ENCODE assay signal across 9 mouse cellular contexts in the genomic region with DNA sequence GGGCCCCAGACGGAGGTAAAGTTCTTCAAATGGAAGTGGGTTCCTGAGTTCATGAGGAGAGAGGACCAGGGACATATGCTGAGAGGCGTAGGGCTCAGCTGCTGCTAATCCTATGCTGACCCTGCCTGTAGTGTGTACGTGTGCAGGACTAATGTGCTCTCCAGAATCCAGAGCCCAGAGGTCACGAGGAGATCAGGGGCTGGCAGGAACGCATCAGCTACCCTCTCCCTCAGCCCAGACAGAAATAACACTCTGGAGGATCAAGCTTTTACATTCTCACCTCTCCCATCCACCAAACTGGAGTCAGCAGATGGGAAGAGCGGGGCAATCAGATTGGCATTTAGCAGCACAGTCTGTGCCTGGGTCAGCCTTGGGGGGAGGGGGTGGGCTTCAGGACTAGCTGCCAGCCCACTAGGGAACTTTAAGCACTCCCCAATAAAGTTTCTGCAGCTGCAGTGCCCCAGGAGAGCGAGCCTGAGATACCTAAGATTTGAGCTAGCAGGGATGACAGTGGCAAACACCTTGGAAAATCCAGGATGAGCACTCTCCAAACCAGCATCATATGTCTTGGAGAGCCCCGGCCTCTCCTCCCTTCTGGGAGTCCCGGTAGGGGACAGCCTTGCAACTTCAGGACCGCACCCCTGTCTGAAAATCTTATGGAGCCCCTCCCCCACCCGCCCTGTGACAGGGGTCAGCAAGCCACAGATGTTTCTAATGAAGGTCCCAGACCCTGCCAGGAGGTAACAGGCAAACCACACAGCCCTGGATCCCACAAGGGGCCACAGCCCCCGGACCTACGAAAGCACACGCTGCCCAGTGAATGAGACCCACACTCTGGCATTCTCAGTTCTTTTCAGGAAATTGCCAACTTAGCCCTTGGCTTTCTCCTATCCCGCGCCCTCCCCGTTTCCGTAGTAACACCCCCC.
DNase-seq lines count a peak whose midpoint lies in the region; ATAC-seq lines count a peak whose summit lies in the region.
"Had no signal": no experiment of that assay in that cellular context is flagged by ENCODE, and none has a peak within 500 bp of the region (broad histone marks: within the 10 kb centered on the region; RNA-seq: fewer than 3 reads in every experiment).

No protein-coding gene starts in this region.

- H3K36me3 ChIP-seq in hindbrain, embryonic 14.5 days (replicated peaks; ENCODE audit: control insufficient read depth, insufficient read depth): no peaks in the 10 kb centered on the region
- H3K36me3 ChIP-seq in midbrain, embryonic 14.5 days (ENCODE audit: control insufficient read depth, insufficient read depth, low read length): no peaks in the 10 kb centered on the region
- H3K36me3 ChIP-seq: liver, embryonic 15.5 days had no signal

- DNase-seq in ZHBTc4 (ENCODE audit: low read depth, low spot score): peak; percentile 37
- peak; percentile 88 for DNase-seq in embryo, embryonic 9.5 days (ENCODE audit: extremely low spot score)
- no peak for DNase-seq in hindbrain, embryonic 14.5 days (ENCODE audit: low spot score)
- no peak for DNase-seq in midbrain, embryonic 14.5 days
- no peak for DNase-seq in right cerebral cortex, postnatal 14 days
- DNase-seq in left cerebral cortex, adult 11 months (ENCODE audit: low spot score): no peak
- no peak for DNase-seq in urinary bladder, postnatal 4 days (ENCODE audit: low spot score in 2 of 2)

- peak overlapping the region; percentile 15 for H3K4me2 ChIP-seq in hindbrain, embryonic 14.5 days (replicated peaks)
- peak overlapping the region; percentile 37 for H3K4me2 ChIP-seq in midbrain, embryonic 14.5 days (ENCODE audit: low read length)
- H3K4me2 ChIP-seq: liver, embryonic 15.5 days had no signal

- WGBS in hindbrain, embryonic 14.5 days: 12% methylated on average over 17 of the region's 18 CpGs
- 8% methylated on average over 18 of the region's 18 CpGs for WGBS in midbrain, embryonic 14.5 days

- H3K9ac ChIP-seq in hindbrain, embryonic 14.5 days: no peak overlapping the region
- no peak overlapping the region; the same call in 1 of the 2 replicates for H3K9ac ChIP-seq in midbrain, embryonic 14.5 days (replicated peaks; ENCODE audit: low read length)
- H3K9ac ChIP-seq: liver, embryonic 15.5 days had no signal

- no peaks in the 10 kb centered on the region for H3K27me3 ChIP-seq in hindbrain, embryonic 14.5 days (ENCODE audit: control insufficient read depth, insufficient read depth, low read length)
- H3K27me3 ChIP-seq in midbrain, embryonic 14.5 days (ENCODE audit: control insufficient read depth, insufficient read depth, low read length): no peaks in the 10 kb centered on the region

- ATAC-seq in hindbrain, embryonic 14.5 days (ENCODE audit: low FRiP score): peak; percentile 47; the same call in 1 of the 2 replicates
- ATAC-seq in midbrain, embryonic 14.5 days (ENCODE audit: low FRiP score, low TSS enrichment): peak; percentile 48; the same call in 1 of the 2 replicates
- no peak for ATAC-seq in monocyte, adult 5-6 weeks (replicated peaks; ENCODE audit: insufficient number of reproducible peaks, low FRiP score, low TSS enrichment, poor library complexity, severe bottlenecking)

- H3K4me1 ChIP-seq in hindbrain, embryonic 14.5 days (replicated peaks; ENCODE audit: control insufficient read depth, insufficient read depth, low read length): peaks cover 29% of the 10 kb centered on the region
- H3K4me1 ChIP-seq in midbrain, embryonic 14.5 days (ENCODE audit: control insufficient read depth, insufficient read depth, low read length): peaks cover 27% of the 10 kb centered on the region

- no peak overlapping the region for H3K4me3 ChIP-seq in hindbrain, embryonic 14.5 days (replicated peaks; ENCODE audit: low read length)
- H3K4me3 ChIP-seq in midbrain, embryonic 14.5 days (replicated peaks; ENCODE audit: low read depth, low read length): no peak overlapping the region
- H3K4me3 ChIP-seq: liver, embryonic 15.5 days had no signal

- no peaks in the 10 kb centered on the region for H3K9me3 ChIP-seq in hindbrain, embryonic 14.5 days (ENCODE audit: control insufficient read depth, low read length)
- H3K9me3 ChIP-seq in midbrain, embryonic 14.5 days (ENCODE audit: control insufficient read depth, low read length): no peaks in the 10 kb centered on the region
- H3K9me3 ChIP-seq: liver, embryonic 15.5 days had no signal

- peak overlapping the region; percentile 65 for H3K27ac ChIP-seq in hindbrain, embryonic 14.5 days
- H3K27ac ChIP-seq in midbrain, embryonic 14.5 days (replicated peaks; ENCODE audit: low read depth, low read length): peak overlapping the region; percentile 62
- H3K27ac ChIP-seq: liver, embryonic 15.5 days had no signal

Comparison
In these comparisons a context has a peak if more than half of its experiments do, and no peak if none do; other contexts are left out.
1. DNase-seq: peak in ZHBTc4 (single experiment) and embryo, embryonic 9.5 days (single experiment); none in hindbrain, embryonic 14.5 days (single experiment), midbrain, embryonic 14.5 days (single experiment), right cerebral cortex, postnatal 14 days (single experiment), left cerebral cortex, adult 11 months (single experiment) and urinary bladder, postnatal 4 days (0 of 2).